8 mouse cellular contexts compared by ENCODE assay signal in genomic region chr6:67535005-67535776, GRCm38 (mm10). TPM values are rescaled to one million over a fixed set of nuclear protein-coding genes. Genes with fewer than 3 reads are reported as not detected.
A peak's percentile ranks its signal among the peaks of the same experiment; 100 is the strongest.
DNase-seq lines count a peak whose midpoint lies in the region; ATAC-seq and TF ChIP-seq lines count a peak whose summit lies in the region.

No protein-coding gene starts in this region.

- TF ChIP-seq CTCF in E14TG2a.4 (conservative IDR thresholded peaks at IDR 0.05; ENCODE audit: low read length), result no peak

- H3K9me3 ChIP-seq in E14TG2a.4 (ENCODE audit: low read length), result no peaks in the 10 kb centered on the region
- no peaks in the 10 kb centered on the region for H3K9me3 ChIP-seq in forebrain, embryonic 14.5 days (replicated peaks; ENCODE audit: control insufficient read depth, low read length)
- no peaks in the 10 kb centered on the region for H3K9me3 ChIP-seq in limb, embryonic 11.5 days (ENCODE audit: control insufficient read depth, low read length)
- no peaks in the 10 kb centered on the region for H3K9me3 ChIP-seq in midbrain, embryonic 11.5 days (ENCODE audit: control insufficient read depth, low read length)

- H3K9ac ChIP-seq in forebrain, embryonic 14.5 days (ENCODE audit: low read length), result peak overlapping the region; percentile 48
- no peak overlapping the region for H3K9ac ChIP-seq in limb, embryonic 11.5 days (ENCODE audit: low read length)
- H3K9ac ChIP-seq in midbrain, embryonic 11.5 days (ENCODE audit: low read length), result no peak overlapping the region

- peak overlapping the region; percentile 65 for H3K4me2 ChIP-seq in forebrain, embryonic 14.5 days (ENCODE audit: low read length)
- H3K4me2 ChIP-seq in limb, embryonic 11.5 days (ENCODE audit: low read depth, severe bottlenecking), result peak overlapping the region; percentile 65
- peak overlapping the region; percentile 68 for H3K4me2 ChIP-seq in midbrain, embryonic 11.5 days

- ATAC-seq in forebrain, embryonic 14.5 days, result peak; percentile 60; the same call in 1 of the 2 replicates
- ATAC-seq in limb, embryonic 11.5 days (ENCODE audit: insufficient number of reproducible peaks, low FRiP score, low TSS enrichment, low read depth), result peak; percentile 49; the same call in 1 of the 2 replicates
- ATAC-seq in midbrain, embryonic 11.5 days (ENCODE audit: low FRiP score), result peak; percentile 74

- H3K4me1 ChIP-seq in E14TG2a.4 (replicated peaks; ENCODE audit: low read depth, low read length), result peaks cover 37% of the 10 kb centered on the region
- H3K4me1 ChIP-seq in forebrain, embryonic 14.5 days (ENCODE audit: control insufficient read depth, insufficient read depth, low read length), result no peaks in the 10 kb centered on the region; the same call in 1 of the 2 replicates
- H3K4me1 ChIP-seq in limb, embryonic 11.5 days (ENCODE audit: control insufficient read depth, insufficient read depth, low read length), result peaks cover 3% of the 10 kb centered on the region; the same call in 1 of the 2 replicates
- H3K4me1 ChIP-seq in midbrain, embryonic 11.5 days (ENCODE audit: control insufficient read depth, insufficient read depth, low read length), result peaks cover 9% of the 10 kb centered on the region

- H3K36me3 ChIP-seq in E14TG2a.4 (ENCODE audit: insufficient read depth, low read length), result no peaks in the 10 kb centered on the region
- H3K36me3 ChIP-seq in forebrain, embryonic 14.5 days (ENCODE audit: control insufficient read depth, insufficient read depth, low read length), result no peaks in the 10 kb centered on the region
- no peaks in the 10 kb centered on the region for H3K36me3 ChIP-seq in limb, embryonic 11.5 days (ENCODE audit: control insufficient read depth, insufficient read depth, low read length)
- H3K36me3 ChIP-seq in midbrain, embryonic 11.5 days (ENCODE audit: control insufficient read depth, insufficient read depth, low read length), result no peaks in the 10 kb centered on the region

- peak overlapping the region; percentile 72 for H3K4me3 ChIP-seq in E14TG2a.4 (replicated peaks; ENCODE audit: low read length)
- H3K4me3 ChIP-seq in forebrain, embryonic 14.5 days (ENCODE audit: low read depth, low read length), result peak overlapping the region; percentile 42
- H3K4me3 ChIP-seq in limb, embryonic 11.5 days (ENCODE audit: low read depth, low read length), result peak overlapping the region; percentile 34
- H3K4me3 ChIP-seq in midbrain, embryonic 11.5 days (ENCODE audit: low read depth, low read length), result peak overlapping the region; percentile 37

- 2% methylated on average over 62 of the region's 62 CpGs for WGBS in forebrain, embryonic 14.5 days
- 1% methylated on average over 62 of the region's 62 CpGs for WGBS in limb, embryonic 11.5 days
- under 1% methylated on average over 62 of the region's 62 CpGs for WGBS in midbrain, embryonic 11.5 days

- H3K27ac ChIP-seq in forebrain, embryonic 14.5 days (ENCODE audit: low read depth, low read length), result no peak overlapping the region
- no peak overlapping the region for H3K27ac ChIP-seq in limb, embryonic 11.5 days (replicated peaks; ENCODE audit: low read depth, low read length)
- no peak overlapping the region for H3K27ac ChIP-seq in midbrain, embryonic 11.5 days (ENCODE audit: low read depth, low read length)

- intact Hi-C loops in heart, postnatal 10 days (cut with DNase I), result loop anchor here (10.0 kb wide), 1 partner anchor 340 kb away; no protein-coding TSS in a partner anchor

- DNase-seq in B cell, adult 2 months, result peak; percentile 50 to 52
- DNase-seq in forebrain, embryonic 14.5 days (ENCODE audit: low spot score), result peak; percentile 42
- peak; percentile 61 for DNase-seq in limb, embryonic 11.5 days (ENCODE audit: low spot score)
- DNase-seq in midbrain, embryonic 11.5 days (ENCODE audit: low spot score, missing footprints), result peak; percentile 97
- peak; percentile 26 for DNase-seq in thymus, postnatal 25 days
- DNase-seq in frontal cortex, postnatal 10 days (ENCODE audit: low spot score in 2 of 2), result no peak
- DNase-seq in heart, postnatal 10 days, result no peak

- peaks cover 73% of the 10 kb centered on the region for H3K27me3 ChIP-seq in E14TG2a.4 (ENCODE audit: insufficient read depth, low read length)
- peaks cover 47% of the 10 kb centered on the region for H3K27me3 ChIP-seq in forebrain, embryonic 14.5 days (replicated peaks; ENCODE audit: control insufficient read depth, insufficient read depth, low read length)
- peaks cover 42% of the 10 kb centered on the region for H3K27me3 ChIP-seq in limb, embryonic 11.5 days (ENCODE audit: control insufficient read depth, insufficient read depth, low read length)
- H3K27me3 ChIP-seq in midbrain, embryonic 11.5 days (ENCODE audit: control insufficient read depth, insufficient read depth, low read length), result peaks cover 49% of the 10 kb centered on the region

RNA-seq across cellular contexts. Expression of gene Tacstd2, which starts 0.4 kb away (rescaled TPM):
- 0.51 and 0.61 TPM in 2 replicates for polyA plus RNA-seq in forebrain, embryonic 14.5 days (2014; fragmentation: Nextera tagmentation; extraction: Ambion mirVana)
- polyA plus RNA-seq in limb, embryonic 11.5 days (2014; fragmentation: Nextera tagmentation; extraction: Ambion mirVana), result 11.6 and 12.4 TPM in 2 replicates
- 3.9 and 4.0 TPM in 2 replicates for polyA plus RNA-seq in midbrain, embryonic 11.5 days (2014; fragmentation: Nextera tagmentation; extraction: Ambion mirVana)
- not detected for total RNA-seq in heart, postnatal 10 days (2021)

RNA-seq across cellular contexts. Expression of gene Il23r, which starts 43.5 kb away (rescaled TPM):
- not detected in 2 replicates for polyA plus RNA-seq in forebrain, embryonic 14.5 days (2014; fragmentation: Nextera tagmentation; extraction: Ambion mirVana)
- polyA plus RNA-seq in limb, embryonic 11.5 days (2014; fragmentation: Nextera tagmentation; extraction: Ambion mirVana), result not detected in 2 replicates
- 0.06 TPM in 1 of 2 replicates, not detected in the other for polyA plus RNA-seq in midbrain, embryonic 11.5 days (2014; fragmentation: Nextera tagmentation; extraction: Ambion mirVana)
- total RNA-seq in heart, postnatal 10 days (2021), result not detected

Comparison
In these comparisons a context has a peak if more than half of its experiments do, and no peak if none do; other contexts are left out.
1. DNase-seq: peak in B cell, adult 2 months (2 of 2), forebrain, embryonic 14.5 days (single experiment), limb, embryonic 11.5 days (single experiment), midbrain, embryonic 11.5 days (single experiment) and thymus, postnatal 25 days (single experiment); none in frontal cortex, postnatal 10 days (0 of 2) and heart, postnatal 10 days (0 of 2).
2. Peak in every context shown above with its lines, with median percentiles within 50 percentile points of each other: H3K4me3 ChIP-seq, ATAC-seq and H3K4me2 ChIP-seq.